Mouse (Mus musculus) olfactory bulb, adult 2 months (tissue): Measurements from ENCODE around the gene Ccdc82.

Experiments used
- CTCF ChIP-seq: fragments of 200-500 bp; IDR thresholded peaks from 2 replicates; pipeline ENCODE4 v1.5.1; 2012; ENCODE audit warnings: low read depth, mild to moderate bottlenecking, low read length, moderate library complexity; ENCODE audit not compliant: insufficient read depth
- POLR2A ChIP-seq: fragments of 200-500 bp; IDR thresholded peaks from 2 replicates; pipeline ENCODE4 v1.6.1; 2012; ENCODE audit warnings: mild to moderate bottlenecking, low read depth, low read length, moderate library complexity; ENCODE audit not compliant: insufficient read depth

GRCm38 (mm10) chr9:13251251-13251650 is 4.5 kb downstream of the Ccdc82 start:
- TF ChIP-seq CTCF (no peak), POLR2A (no peak)
